Mouse (Mus musculus) kidney, adult 2 months (tissue): Measurements from ENCODE around the gene Bcl11b.

Experiments used
- CTCF ChIP-seq: fragments of 200-500 bp; conservative IDR thresholded peaks from 2 replicates; pipeline ENCODE4 v1.5.1; 2011; ENCODE audit warnings: low read depth, mild to moderate bottlenecking, control low read depth, low read length, moderate library complexity, mixed read lengths; ENCODE audit not compliant: insufficient read depth, insufficient read length
- POLR2A ChIP-seq: fragments of 200-500 bp; IDR thresholded peaks from one replicate; pipeline ENCODE4 v1.6.1; 2011; ENCODE audit warnings: low read depth, low read length, control low read depth

DNA sequence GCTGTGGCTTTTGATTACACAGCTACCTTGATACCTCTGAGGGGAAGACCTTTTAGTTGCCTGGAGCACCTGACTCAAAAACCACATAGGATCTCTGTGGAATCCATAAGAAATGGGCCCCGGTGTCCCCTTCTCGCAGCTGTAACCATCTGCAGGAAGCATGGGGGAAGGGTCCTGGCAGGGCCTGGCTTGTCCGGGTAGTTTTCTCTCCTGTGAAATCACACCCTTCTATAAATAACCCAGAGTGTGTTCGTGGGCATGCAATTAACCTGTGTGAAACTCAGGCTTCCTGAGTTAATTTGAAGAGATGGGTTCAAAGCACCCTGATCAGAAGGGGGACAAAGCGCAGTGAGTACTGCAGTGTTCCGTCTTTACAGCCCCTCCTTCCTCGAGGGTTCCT is 40.5 kb downstream of the Bcl11b start:
- TF ChIP-seq CTCF (no peak), POLR2A (no peak)
